Mouse (Mus musculus) spleen, postnatal 36 days (tissue): ENCODE data around the gene Mylk4.

Experiments used
- DNase-seq, 2 experiments: peaks; one replicate each; pipeline ENCODE4 v3.0.0; 2022; ENCODE audit warnings: low spot score in 2 of 2, mixed read lengths in 1 of 2

Mylk4 gene

GRCm38 (mm10) chr13:32797085-32797484 is 13.3 kb upstream of the Mylk4 start:
- DNase-seq, result no peak

- no peak for DNase-seq
Observed at GRCm38 (mm10) chr13:32795166-32795565, 11.4 kb upstream of the Mylk4 start.

- no peak for DNase-seq
Observed at GRCm38 (mm10) chr13:32794619-32795018, 10.9 kb upstream of the Mylk4 start.

DNA sequence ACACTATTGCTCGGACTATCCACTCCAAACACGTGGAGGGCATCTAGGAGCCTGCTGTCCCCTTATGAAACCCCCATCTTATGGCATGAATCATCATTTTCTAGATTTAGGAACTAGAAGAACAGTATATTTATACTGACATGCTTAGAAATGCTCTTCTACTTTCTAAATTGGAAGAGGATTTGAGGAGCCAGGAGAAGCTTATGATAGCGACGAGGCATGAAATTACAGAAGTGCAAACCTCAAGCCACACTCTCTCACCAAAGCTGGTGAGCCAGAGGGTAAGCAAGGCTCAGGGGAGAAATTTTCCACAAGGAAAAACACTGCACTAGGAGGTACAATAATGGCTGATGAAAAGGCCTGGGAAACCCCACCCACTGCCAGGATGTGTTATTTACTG is 6.0 kb upstream of the Mylk4 start:
- no peak for DNase-seq

- no peak for DNase-seq
Observed at GRCm38 (mm10) chr13:32787584-32787983, 3.8 kb upstream of the Mylk4 start.

DNA sequence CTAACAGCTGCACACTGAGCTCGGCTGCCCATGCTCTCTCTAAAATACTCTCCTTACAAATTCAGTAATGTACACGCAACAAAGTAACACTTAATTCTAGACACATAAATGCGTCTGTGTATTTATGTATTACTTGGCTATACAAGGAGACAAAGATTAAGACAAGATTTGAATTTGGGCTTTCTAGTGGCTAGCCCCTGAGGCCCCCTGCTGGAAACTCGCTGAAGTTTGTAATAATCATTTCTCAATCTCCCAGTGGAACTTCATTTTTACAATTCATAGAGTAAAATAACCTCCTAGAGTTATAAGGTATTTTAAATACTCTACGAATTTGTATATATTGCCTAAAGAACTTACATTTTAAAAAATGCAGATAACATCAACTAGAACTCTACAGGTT is 699 bp downstream of the Mylk4 start:
- DNase-seq, result no peak

- DNase-seq, result no peak
Observed at GRCm38 (mm10) chr13:32778861-32779260, 4.9 kb downstream of the Mylk4 start.

- no peak for DNase-seq
Observed at GRCm38 (mm10) chr13:32776350-32776749, 7.4 kb downstream of the Mylk4 start.

DNA sequence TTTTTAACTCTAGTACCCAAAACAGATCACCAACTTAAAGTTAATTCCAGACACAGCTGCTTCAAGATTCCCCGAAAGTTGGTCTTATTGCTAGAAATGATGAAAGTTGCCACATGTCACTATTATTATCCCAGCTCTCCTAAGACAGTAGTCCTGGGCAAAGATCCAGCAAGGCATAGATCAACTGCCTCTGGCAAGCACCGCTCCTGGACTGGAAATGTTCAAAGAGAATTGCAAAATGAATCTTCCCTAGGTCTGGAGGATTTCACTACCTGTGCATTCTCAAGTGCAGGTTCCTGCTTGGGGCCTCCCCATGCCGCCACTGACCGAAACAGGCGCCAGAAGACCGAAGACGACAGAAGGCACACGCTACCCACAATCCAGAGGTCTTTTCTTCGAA is 7.9 kb downstream of the Mylk4 start:
- DNase-seq, result no peak

GRCm38 (mm10) chr13:32769960-32770359 is 13.8 kb downstream of the Mylk4 start:
- no peak for DNase-seq

DNA sequence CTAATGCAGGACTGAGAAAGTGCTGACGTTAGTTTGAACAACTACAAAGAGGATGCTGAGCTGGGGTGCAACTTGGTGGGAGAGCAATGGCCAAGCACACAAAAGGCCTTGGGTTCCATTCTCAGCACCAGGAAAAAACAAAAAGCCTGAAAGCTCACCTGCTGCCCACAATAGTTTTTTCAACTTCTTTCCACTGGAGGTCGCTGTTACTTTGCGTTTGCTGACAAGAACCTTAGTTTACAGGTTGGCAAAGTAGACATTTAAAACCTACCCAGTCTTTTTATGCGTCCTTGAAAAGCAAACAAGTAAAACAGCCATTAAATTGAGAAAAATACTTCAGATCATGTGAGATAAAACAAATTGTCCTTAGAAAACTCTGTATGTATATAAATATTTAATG is 15.7 kb downstream of the Mylk4 start:
- peak; percentile 4 to 7 for DNase-seq

DNA sequence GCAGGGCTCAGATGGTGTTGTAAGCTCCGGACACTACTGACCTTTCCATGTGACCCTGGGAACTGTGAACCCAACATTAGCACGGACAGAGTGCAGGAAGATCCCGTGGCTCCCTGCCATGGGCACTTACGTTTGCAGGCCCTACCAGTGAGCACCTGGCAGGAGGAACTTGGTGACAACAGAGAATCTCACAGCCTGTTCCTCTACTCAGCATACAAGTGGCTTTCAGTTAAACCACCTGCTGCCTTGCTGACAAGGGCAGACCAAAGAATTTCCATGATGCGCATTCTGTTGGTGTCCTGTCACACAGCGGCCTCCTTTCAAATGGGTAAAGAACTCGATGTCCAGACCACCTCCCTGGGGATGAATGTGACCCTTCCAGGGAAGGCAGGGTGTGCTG is 19.3 kb downstream of the Mylk4 start:
- no peak for DNase-seq

DNA sequence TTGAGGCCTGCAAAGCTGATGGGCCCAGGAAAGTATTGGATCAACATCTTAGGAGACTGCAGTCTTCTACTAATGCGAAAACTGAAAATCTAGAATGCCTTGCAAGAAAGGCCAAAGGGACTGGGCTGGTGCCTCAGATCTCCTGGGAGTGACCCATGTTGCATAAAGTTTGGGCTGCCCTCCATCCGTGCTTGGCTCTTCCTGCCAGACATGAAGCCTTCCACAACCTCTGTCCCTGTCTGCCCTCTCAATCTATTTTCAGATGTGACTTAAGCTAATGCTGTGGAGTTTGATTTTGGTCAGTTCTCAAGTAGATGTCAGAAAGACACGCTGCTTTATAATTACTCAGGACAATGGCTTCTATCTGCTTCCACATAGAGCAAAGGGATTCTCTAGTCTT is 20.6 kb downstream of the Mylk4 start:
- no peak for DNase-seq

DNA sequence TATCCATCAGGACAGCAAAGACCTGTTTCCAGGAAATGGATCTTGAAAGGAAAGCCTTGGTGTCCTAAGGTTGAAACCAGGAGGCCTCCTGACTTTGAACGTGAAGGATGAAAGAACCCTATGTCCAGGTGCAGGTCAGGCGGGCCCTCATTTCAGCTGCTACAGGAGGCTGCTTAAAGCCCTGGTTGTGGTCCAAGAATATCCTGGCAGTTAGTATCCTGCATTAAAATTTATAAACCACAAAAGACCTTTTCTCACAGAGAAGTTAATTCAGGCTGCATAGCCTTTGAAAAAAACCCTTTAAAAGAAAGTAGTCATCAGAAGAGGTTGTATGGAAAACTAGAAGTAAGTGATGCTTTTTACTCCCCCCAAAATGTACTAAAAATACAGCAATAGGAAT is 23.0 kb downstream of the Mylk4 start:
- DNase-seq, result no peak

- DNase-seq, result no peak
Observed at GRCm38 (mm10) chr13:32759036-32759435, 24.7 kb downstream of the Mylk4 start.

GRCm38 (mm10) chr13:32752066-32752657 is 31.6 kb downstream of the Mylk4 start:
- no peak for DNase-seq

GRCm38 (mm10) chr13:32750507-32750906 is 33.2 kb downstream of the Mylk4 start:
- DNase-seq, result no peak

- no peak for DNase-seq
Observed at GRCm38 (mm10) chr13:32748421-32748820, 35.3 kb downstream of the Mylk4 start.

DNA sequence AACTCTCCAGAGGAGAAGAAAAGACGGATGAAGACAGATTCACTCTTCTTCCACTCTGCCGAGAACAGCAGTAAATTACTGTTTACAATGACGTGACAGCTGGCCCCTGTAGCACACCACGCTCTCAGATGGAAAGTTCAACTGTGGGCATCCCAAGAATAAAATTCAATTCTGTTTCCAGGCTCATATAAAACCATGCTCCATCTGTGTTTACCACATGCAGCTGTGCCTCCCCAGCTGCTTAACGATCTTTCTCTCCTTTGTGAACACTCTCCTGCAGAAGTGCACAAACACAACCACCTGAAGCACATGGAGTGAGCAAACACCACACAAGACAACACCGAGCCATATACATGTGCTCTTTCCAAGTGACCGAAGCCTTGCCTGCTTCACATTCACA is 42.6 kb downstream of the Mylk4 start:
- DNase-seq, result no peak

- DNase-seq, result no peak
Observed at GRCm38 (mm10) chr13:32731283-32731682, 52.5 kb downstream of the Mylk4 start.

GRCm38 (mm10) chr13:32724606-32725005 is 59.1 kb downstream of the Mylk4 start:
- DNase-seq, result no peak

DNA sequence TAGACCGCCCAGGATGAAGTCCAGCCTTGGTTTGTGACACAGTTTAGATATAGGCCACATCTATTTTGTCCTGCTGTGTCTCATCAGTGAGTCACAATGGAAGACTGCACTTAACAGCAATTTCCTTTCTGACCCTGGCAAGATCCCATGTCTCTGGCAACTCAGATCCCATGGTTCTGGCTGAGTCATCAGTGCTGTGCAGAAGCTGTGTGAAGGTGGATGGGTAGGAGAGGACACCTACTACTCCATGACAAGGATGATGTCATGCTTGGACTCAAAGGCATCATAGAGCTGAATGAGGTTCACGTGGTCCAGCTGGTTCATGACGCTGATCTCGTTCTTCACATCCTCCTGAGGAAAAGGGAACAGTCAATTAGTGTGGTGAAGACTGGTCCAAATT is 62.0 kb downstream of the Mylk4 start:
- no peak for DNase-seq

DNA sequence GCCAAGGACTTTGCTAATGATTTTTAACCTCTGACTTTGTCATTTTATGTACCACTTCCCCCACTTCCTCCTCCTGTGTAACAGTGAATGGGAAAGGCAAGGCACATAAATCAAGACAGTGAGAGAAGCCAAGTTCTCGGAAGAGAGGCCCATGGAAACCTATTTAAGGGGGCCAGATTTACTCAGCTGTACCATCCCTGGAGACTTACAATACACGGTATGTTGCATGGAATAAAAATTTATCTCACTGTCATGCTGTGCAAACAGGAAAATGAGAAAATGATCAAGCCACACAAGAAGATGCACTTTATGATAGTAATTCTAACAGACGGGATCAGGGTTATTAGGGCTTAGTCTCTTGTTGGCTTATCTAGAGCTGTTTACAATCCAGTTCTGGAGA is 64.5 kb downstream of the Mylk4 start:
- no peak for DNase-seq

- no peak for DNase-seq
Observed at GRCm38 (mm10) chr13:32717709-32718108, 66.0 kb downstream of the Mylk4 start.
